Mouse (Mus musculus) stomach, embryonic 14.5 days (tissue): ENCODE results near the gene Lamtor3. TPM values are rescaled to one million over a fixed set of nuclear protein-coding genes. Genes with fewer than 3 reads are reported as not detected.
"Not testable (repeated sequence)": the region's sequence is repeated elsewhere in the genome, so short reads cannot be mapped to it uniquely, and the experiment has no call there.

Source experiments
- ATAC-seq: fragments of 200-750 bp; cut with Nextera tagmentation; 2 replicates; pipeline ENCODE4 v1.8.0; 2017; ENCODE audit warnings: low read depth, moderate TSS enrichment; ENCODE audit not compliant: insufficient number of reproducible peaks, insufficient read depth, low FRiP score
- H3K27ac ChIP-seq: fragments of 300-500 bp; sonication (generic); 2 replicates; pipeline ENCODE4 v1.5.1; 2014; ENCODE audit warnings: mild to moderate bottlenecking, low read length, moderate library complexity, mixed read lengths
- H3K27me3 ChIP-seq: fragments of 300-500 bp; sonication (generic); 2 replicates; pipeline ENCODE4 v1.6.1; 2014; ENCODE audit warnings: low read length, control low read depth, mixed read lengths; ENCODE audit not compliant: control insufficient read depth, insufficient read depth
- H3K36me3 ChIP-seq: fragments of 300-500 bp; sonication (generic); 2 replicates; pipeline ENCODE4 v1.6.1; 2014; ENCODE audit warnings: mild to moderate bottlenecking, control low read depth, low read length, moderate library complexity, mixed read lengths; ENCODE audit not compliant: control insufficient read depth, insufficient read depth
- H3K4me1 ChIP-seq: fragments of 300-500 bp; sonication (generic); 2 replicates; pipeline ENCODE4 v1.6.1; 2014; ENCODE audit warnings: low read length, control low read depth, mixed read lengths; ENCODE audit not compliant: control insufficient read depth, insufficient read depth
- H3K4me2 ChIP-seq: fragments of 300-500 bp; sonication (generic); replicated peaks from 2 replicates; pipeline ENCODE4 v1.6.1; 2014; ENCODE audit warnings: low read depth, low read length, control low read depth
- H3K4me3 ChIP-seq: fragments of 300-500 bp; sonication (generic); 2 replicates; pipeline ENCODE4 v1.5.1; 2014; ENCODE audit warnings: low read depth, low read length, control low read depth
- H3K9ac ChIP-seq: fragments of 300-500 bp; sonication (generic); replicated peaks from 2 replicates; pipeline ENCODE4 v1.6.1; 2014; ENCODE audit warnings: low read depth, mild to moderate bottlenecking, control low read depth, low read length, moderate library complexity, mixed read lengths
- H3K9me3 ChIP-seq: fragments of 300-500 bp; sonication (generic); 2 replicates; pipeline ENCODE4 v1.6.1; 2016; ENCODE audit warnings: low read depth, low read length, control low read depth; ENCODE audit not compliant: control insufficient read depth
- WGBS: fragments of 180-500 bp; shearing (Covaris S2); extraction: QIAGEN DNeasy Blood & Tissue Kit; methylation state at CpG from one replicate; pipeline ENCODE4 v1.1.7; 2014; 5-methylcytosine and 5-hydroxymethylcytosine counted together
- polyA plus RNA-seq: library from polyadenylated mRNA; unstranded; fragments of >200 nt; fragmentation: Nextera tagmentation; extraction: Ambion mirVana; gene quantifications from 2 replicates; pipeline ENCODE4 v1.2.1, GENCODE M21; 2014

The Lamtor3 gene
- polyA plus RNA-seq, 1 experiment from 2014 or later: 119 TPM

GRCm38 (mm10) chr3:137957864-137958263, 39.6 kb downstream of the Lamtor3 start:
- no peaks in the 10 kb centered on the region for H3K4me1 ChIP-seq
- no peaks in the 10 kb centered on the region for H3K9me3 ChIP-seq
- 85% methylated on average over 9 of the region's 9 CpGs for WGBS
- H3K9ac ChIP-seq: no peak overlapping the region
- H3K27me3 ChIP-seq: no peaks in the 10 kb centered on the region
- no peak overlapping the region for H3K4me2 ChIP-seq
- ATAC-seq: peak; percentile 46; the same call in 1 of the 2 replicates
- H3K4me3 ChIP-seq: no peak overlapping the region
- H3K36me3 ChIP-seq: no peaks in the 10 kb centered on the region
- no peak overlapping the region for H3K27ac ChIP-seq

GRCm38 (mm10) chr3:137958352-137958751, 40.0 kb downstream of the Lamtor3 start:
- 93% methylated on average over 4 of the region's 4 CpGs for WGBS
- H3K4me3 ChIP-seq: no peak overlapping the region
- H3K27ac ChIP-seq: no peak overlapping the region
- no peak overlapping the region for H3K4me2 ChIP-seq
- H3K4me1 ChIP-seq: no peaks in the 10 kb centered on the region
- H3K36me3 ChIP-seq: no peaks in the 10 kb centered on the region
- H3K9me3 ChIP-seq: no peaks in the 10 kb centered on the region
- no peak overlapping the region for H3K9ac ChIP-seq
- H3K27me3 ChIP-seq: no peaks in the 10 kb centered on the region
- ATAC-seq: no peak

GRCm38 (mm10) chr3:137959456-137959855, 41.1 kb downstream of the Lamtor3 start:
- H3K36me3 ChIP-seq: no peaks in the 10 kb centered on the region
- no peak overlapping the region for H3K4me3 ChIP-seq
- H3K4me2 ChIP-seq: no peak overlapping the region
- H3K9ac ChIP-seq: no peak overlapping the region
- H3K27me3 ChIP-seq: no peaks in the 10 kb centered on the region
- ATAC-seq: no peak
- no peak overlapping the region for H3K27ac ChIP-seq
- H3K4me1 ChIP-seq: no peaks in the 10 kb centered on the region
- H3K9me3 ChIP-seq: no peaks in the 10 kb centered on the region
- 81% methylated on average over 4 of the region's 4 CpGs for WGBS

GRCm38 (mm10) chr3:137961736-137962385, 43.6 kb downstream of the Lamtor3 start:
- Histone ChIP-seq H3K27ac (no peak overlapping the region), H3K4me1 (no peaks in the 10 kb centered on the region), H3K4me2 (no peak overlapping the region), H3K27me3 (no peaks in the 10 kb centered on the region), H3K9ac (no peak overlapping the region), H3K36me3 (no peaks in the 10 kb centered on the region), H3K9me3 (no peaks in the 10 kb centered on the region), H3K4me3 (no peak overlapping the region)
- 59% methylated on average over 8 of the region's 8 CpGs for WGBS
- no peak for ATAC-seq

GRCm38 (mm10) chr3:137963508-137963907, 45.2 kb downstream of the Lamtor3 start:
- Histone ChIP-seq H3K36me3 (no peaks in the 10 kb centered on the region), H3K9ac (no peak overlapping the region), H3K4me2 (no peak overlapping the region), H3K4me3 (no peak overlapping the region), H3K27ac (no peak overlapping the region), H3K9me3 (no peaks in the 10 kb centered on the region), H3K27me3 (no peaks in the 10 kb centered on the region), H3K4me1 (no peaks in the 10 kb centered on the region)
- WGBS: 73% methylated on average over 8 of the region's 8 CpGs
- ATAC-seq: no peak

GRCm38 (mm10) chr3:137964014-137964413, 45.7 kb downstream of the Lamtor3 start:
- not testable (repeated sequence) for H3K27me3 ChIP-seq, H3K27ac ChIP-seq, H3K9ac ChIP-seq, H3K9me3 ChIP-seq, H3K36me3 ChIP-seq, H3K4me1 ChIP-seq, ATAC-seq, H3K4me2 ChIP-seq, H3K4me3 ChIP-seq
- 87% methylated on average over 1 of the region's 1 CpGs for WGBS

GRCm38 (mm10) chr3:137968105-137968819, 50.0 kb downstream of the Lamtor3 start:
- Histone ChIP-seq H3K9me3 (no peaks in the 10 kb centered on the region), H3K4me2 (no peak overlapping the region), H3K27me3 (no peaks in the 10 kb centered on the region), H3K27ac (no peak overlapping the region), H3K4me3 (no peak overlapping the region), H3K36me3 (no peaks in the 10 kb centered on the region), H3K4me1 (no peaks in the 10 kb centered on the region), H3K9ac (no peak overlapping the region)
- no peak for ATAC-seq
- WGBS: 80% methylated on average over 14 of the region's 14 CpGs

- WGBS: 73% methylated on average over 9 of the region's 9 CpGs
- no peaks in the 10 kb centered on the region for H3K9me3 ChIP-seq
- no peaks in the 10 kb centered on the region for H3K27me3 ChIP-seq
- H3K4me3 ChIP-seq: no peak overlapping the region
- ATAC-seq: no peak
- H3K36me3 ChIP-seq: no peaks in the 10 kb centered on the region
- H3K4me1 ChIP-seq: no peaks in the 10 kb centered on the region
- no peak overlapping the region for H3K4me2 ChIP-seq
- H3K9ac ChIP-seq: no peak overlapping the region
- no peak overlapping the region for H3K27ac ChIP-seq
Observed at GRCm38 (mm10) chr3:137968820-137969486, 50.6 kb downstream of the Lamtor3 start.
